Mouse (Mus musculus): Measurements from ENCODE around the gene Pold4. TPM values are rescaled to one million over a fixed set of nuclear protein-coding genes. Genes with fewer than 3 reads are reported as not detected.

The Pold4 gene
- polyA plus RNA-seq, 1 experiment: not detected

DNA sequence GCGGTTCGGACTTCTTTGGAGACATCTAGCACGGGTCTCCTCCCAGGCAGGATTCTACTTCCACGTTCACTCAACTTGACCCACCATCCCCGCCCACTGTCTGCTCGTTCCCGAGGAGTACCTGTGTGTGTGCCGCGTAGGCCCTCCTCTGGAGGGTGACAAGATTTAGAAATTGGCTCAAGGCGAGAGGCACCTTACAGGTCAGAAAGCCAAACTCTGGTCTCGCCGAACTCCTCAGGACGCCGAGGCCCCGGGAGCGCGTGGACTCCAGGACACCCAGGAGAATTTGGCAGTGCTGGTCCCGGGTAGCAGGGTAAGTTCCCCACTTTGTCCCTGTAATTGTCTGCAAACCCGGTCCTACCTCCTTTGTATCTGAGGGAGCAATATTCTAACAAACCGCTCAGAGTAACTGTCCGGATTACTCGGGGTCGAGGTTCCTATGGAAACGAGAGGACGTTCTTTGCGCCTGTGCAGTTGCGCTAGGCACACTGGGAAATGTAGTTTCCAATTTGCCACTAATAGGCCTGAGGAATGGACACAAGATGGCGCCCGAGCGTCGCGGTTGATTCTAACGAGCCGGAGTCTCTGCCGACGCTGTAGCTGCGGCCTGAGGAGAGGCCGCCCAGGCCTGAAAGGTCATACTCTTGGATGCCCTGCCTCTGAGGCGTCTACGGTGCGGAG is 25.7 kb downstream of the Pold4 start:
- 0 out of 2 replicates have a peak, but pooled peaks cover 4% of the 10 kb centered on the region for H3K4me1 ChIP-seq (ENCODE audit: control insufficient read depth, insufficient read depth, low read length)
- TF ChIP-seq CTCF (IDR thresholded peaks at IDR 0.05; ENCODE audit: insufficient read depth, low read depth, low read length) (peak; percentile 82), POLR2A (IDR thresholded peaks at IDR 0.05; ENCODE audit: insufficient read depth, low read depth, low read length) (0 out of 2 replicates have a peak, but pooled peaks have one; percentile 4)
- WGBS: under 1% methylated on average over 41 of the region's 41 CpGs
- H3K4me3 ChIP-seq (ENCODE audit: insufficient read depth, low read depth, low read length): peak overlapping the region; percentile 71
- H3K27ac ChIP-seq (ENCODE audit: insufficient read depth, low read depth, low read length): peak overlapping the region; percentile 52

DNA sequence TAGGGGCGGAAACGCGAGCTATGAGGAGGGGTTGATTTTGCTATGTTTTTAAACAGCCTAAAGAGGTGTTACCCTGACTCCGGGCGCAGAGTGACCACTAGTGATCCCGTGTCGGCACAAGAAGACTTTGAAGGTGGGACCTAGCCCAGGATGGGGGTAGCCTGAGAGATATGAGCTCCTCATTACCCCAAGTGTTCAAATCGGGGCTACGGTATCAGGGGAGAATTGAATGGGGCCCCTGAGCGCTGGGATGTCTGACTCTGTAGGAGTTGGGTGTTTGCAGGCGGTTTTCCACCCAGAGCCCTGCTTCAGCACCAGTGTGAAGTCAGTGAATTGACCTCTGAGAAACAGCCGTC is 26.2 kb downstream of the Pold4 start:
- Histone ChIP-seq H3K27ac (ENCODE audit: insufficient read depth, low read depth, low read length) (peak overlapping the region; percentile 52), H3K4me1 (ENCODE audit: control insufficient read depth, insufficient read depth, low read length) (0 out of 2 replicates have a peak, but pooled peaks cover 4% of the 10 kb centered on the region), H3K4me3 (ENCODE audit: insufficient read depth, low read depth, low read length) (peak overlapping the region; percentile 54)
- WGBS: 11% methylated on average over 12 of the region's 12 CpGs
- TF ChIP-seq CTCF (IDR thresholded peaks at IDR 0.05; ENCODE audit: insufficient read depth, low read depth, low read length): no peak
- 0 out of 2 replicates have a peak, but pooled peaks have one; percentile 25 for TF ChIP-seq POLR2A (IDR thresholded peaks at IDR 0.05; ENCODE audit: insufficient read depth, low read depth, low read length)

DNA sequence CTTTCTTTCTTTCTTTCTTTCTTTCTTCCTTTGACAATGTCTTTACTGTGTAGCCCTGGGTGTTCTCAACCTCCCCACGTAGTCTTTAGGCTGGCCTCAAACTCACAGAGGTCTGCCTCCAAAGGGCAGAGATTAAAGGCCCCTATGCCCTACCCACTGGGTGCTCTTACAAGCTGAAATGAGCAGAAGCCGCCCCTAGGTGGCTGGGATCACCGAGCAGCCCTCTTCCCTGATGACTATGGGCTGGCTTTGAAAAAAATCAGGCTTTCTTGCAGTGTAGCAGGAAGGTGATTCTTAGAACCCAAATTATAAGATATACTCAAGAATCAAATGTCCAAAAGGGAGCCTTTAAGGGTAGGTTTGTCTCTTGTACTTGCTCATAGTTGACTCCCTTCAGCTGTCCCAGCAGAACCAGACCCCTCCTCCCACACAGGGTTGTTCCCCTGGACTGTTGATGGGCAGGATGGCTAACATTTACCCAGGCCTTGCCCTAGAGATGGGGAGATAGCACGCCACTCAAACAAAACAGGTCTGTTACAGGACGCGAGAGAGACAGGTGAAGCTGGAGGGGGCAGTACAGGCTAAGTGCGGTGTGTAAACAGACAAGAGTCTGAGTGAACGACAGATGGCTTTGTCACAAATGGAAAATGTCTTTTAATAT is 29.5 kb downstream of the Pold4 start:
- 69% methylated on average over 8 of the region's 8 CpGs for WGBS
- Histone ChIP-seq H3K4me1 (ENCODE audit: control insufficient read depth, insufficient read depth, low read length) (peaks cover 16% of the 10 kb centered on the region; the same call in 1 of the 2 replicates), H3K27ac (ENCODE audit: insufficient read depth, low read depth, low read length) (no peak overlapping the region), H3K4me3 (ENCODE audit: insufficient read depth, low read depth, low read length) (no peak overlapping the region)
- TF ChIP-seq CTCF (IDR thresholded peaks at IDR 0.05; ENCODE audit: insufficient read depth, low read depth, low read length): no peak
- no peak for TF ChIP-seq POLR2A (IDR thresholded peaks at IDR 0.05; ENCODE audit: insufficient read depth, low read depth, low read length)

DNA sequence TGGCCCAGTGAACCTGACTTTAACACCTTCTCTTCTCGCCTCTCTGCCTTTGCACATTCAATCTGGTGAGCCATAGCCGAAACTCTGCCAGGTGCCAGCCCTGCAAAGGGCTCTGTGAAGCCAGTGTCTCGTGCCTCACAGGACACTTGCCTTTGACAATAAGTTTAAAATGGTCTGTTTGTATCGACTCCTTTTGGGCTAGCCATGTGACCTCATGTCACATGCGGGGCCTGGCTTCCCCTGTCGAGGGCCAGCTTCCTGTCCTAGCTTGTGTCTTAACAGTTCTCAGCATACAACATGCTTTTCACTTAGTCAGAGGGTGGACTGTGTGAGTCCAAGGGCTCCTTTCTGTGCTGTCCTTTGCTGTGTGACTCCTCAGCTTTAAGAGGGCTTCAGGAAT is 31.1 kb downstream of the Pold4 start:
- Histone ChIP-seq H3K4me1 (ENCODE audit: control insufficient read depth, insufficient read depth, low read length) (peaks cover 15% of the 10 kb centered on the region; the same call in 1 of the 2 replicates), H3K4me3 (ENCODE audit: insufficient read depth, low read depth, low read length) (no peak overlapping the region), H3K27ac (ENCODE audit: insufficient read depth, low read depth, low read length) (no peak overlapping the region)
- no peak for TF ChIP-seq CTCF (IDR thresholded peaks at IDR 0.05; ENCODE audit: insufficient read depth, low read depth, low read length)
- WGBS: 74% methylated on average over 6 of the region's 6 CpGs

DNA sequence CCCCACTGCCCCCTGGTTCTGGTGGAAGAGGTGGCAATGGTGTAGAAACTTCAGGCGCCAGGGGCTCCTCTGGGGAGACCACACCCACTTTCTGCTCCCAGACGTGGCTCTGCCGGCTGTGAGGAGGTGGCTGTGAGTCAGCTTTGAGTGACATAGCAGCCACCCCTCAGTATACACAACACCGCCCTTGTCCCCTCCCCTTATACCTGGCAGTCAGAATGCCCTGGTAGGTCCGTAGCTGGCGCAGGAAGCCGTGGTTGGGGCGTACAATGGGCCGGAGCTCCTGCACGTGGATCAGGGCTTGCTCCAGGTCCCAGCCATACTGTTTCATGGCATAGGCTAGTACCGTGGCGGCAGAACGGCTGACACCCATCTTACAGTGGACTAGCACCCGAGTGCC is 32.0 kb downstream of the Pold4 start:
- no peak for TF ChIP-seq POLR2A (IDR thresholded peaks at IDR 0.05; ENCODE audit: insufficient read depth, low read depth, low read length)
- no peak for TF ChIP-seq CTCF (IDR thresholded peaks at IDR 0.05; ENCODE audit: insufficient read depth, low read depth, low read length)
- H3K4me1 ChIP-seq (ENCODE audit: control insufficient read depth, insufficient read depth, low read length): peaks cover 16% of the 10 kb centered on the region
- 69% methylated on average over 14 of the region's 14 CpGs for WGBS
- no peak overlapping the region for H3K27ac ChIP-seq (ENCODE audit: insufficient read depth, low read depth, low read length)
- no peak overlapping the region for H3K4me3 ChIP-seq (ENCODE audit: insufficient read depth, low read depth, low read length)

DNA sequence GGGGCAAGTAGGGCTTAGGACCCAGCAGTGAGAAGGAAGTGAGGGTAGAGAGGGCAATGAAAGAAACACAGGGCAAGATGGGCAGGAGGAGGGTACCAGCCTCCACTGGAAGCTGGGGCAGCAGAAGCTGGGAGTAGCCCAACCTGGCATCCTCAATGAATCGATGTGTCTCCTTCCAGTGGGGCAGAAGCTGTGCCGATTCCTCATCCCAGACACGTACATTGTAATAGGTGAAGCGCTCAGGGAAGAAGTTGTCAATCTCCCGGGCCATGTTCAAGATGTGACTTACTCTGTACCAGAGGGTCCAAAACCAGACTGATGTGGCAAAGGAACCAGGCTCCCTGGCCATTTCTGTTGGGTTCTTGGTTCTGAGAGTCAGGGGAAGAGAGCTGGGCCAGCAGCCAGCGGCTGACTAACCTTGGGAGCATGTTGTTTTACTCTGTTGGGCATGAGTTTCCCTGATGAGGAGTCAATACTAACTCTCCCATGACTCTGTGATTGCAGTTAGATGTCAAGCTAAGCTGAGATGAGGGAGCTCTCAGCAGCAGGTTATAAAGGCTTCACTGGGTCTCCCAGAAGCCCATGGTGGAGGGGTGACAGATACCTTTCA is 32.6 kb downstream of the Pold4 start:
- Histone ChIP-seq H3K27ac (ENCODE audit: insufficient read depth, low read depth, low read length) (no peak overlapping the region), H3K4me3 (ENCODE audit: insufficient read depth, low read depth, low read length) (no peak overlapping the region), H3K4me1 (ENCODE audit: control insufficient read depth, insufficient read depth, low read length) (peaks cover 21% of the 10 kb centered on the region)
- WGBS: 91% methylated on average over 6 of the region's 6 CpGs
- no peak for TF ChIP-seq POLR2A (IDR thresholded peaks at IDR 0.05; ENCODE audit: insufficient read depth, low read depth, low read length)
- TF ChIP-seq CTCF (IDR thresholded peaks at IDR 0.05; ENCODE audit: insufficient read depth, low read depth, low read length): no peak

DNA sequence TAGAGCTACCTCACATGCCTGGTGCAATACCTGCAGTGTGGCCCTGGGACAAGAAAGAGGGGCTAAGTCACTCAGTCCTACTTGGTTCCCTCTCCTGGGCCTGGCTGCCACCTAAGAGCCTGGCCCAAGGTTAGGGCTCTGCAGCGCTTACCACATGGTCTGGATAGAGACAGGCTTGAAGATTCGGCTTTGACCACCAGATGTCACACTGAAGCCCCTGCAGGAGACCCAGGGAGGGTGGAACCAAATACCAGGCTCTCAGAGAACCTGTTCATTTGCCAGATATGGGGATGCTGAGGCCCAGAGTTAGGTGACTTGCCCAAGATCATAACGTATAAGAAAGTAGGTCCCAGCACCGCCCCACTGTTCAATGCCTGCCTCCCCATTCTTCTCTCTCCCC is 34.3 kb downstream of the Pold4 start:
- TF ChIP-seq POLR2A (IDR thresholded peaks at IDR 0.05; ENCODE audit: insufficient read depth, low read depth, low read length) (no peak), CTCF (IDR thresholded peaks at IDR 0.05; ENCODE audit: insufficient read depth, low read depth, low read length) (no peak)
- Histone ChIP-seq H3K4me1 (ENCODE audit: control insufficient read depth, insufficient read depth, low read length) (peaks cover 21% of the 10 kb centered on the region), H3K4me3 (ENCODE audit: insufficient read depth, low read depth, low read length) (no peak overlapping the region), H3K27ac (ENCODE audit: insufficient read depth, low read depth, low read length) (no peak overlapping the region)
- 74% methylated on average over 4 of the region's 4 CpGs for WGBS

DNA sequence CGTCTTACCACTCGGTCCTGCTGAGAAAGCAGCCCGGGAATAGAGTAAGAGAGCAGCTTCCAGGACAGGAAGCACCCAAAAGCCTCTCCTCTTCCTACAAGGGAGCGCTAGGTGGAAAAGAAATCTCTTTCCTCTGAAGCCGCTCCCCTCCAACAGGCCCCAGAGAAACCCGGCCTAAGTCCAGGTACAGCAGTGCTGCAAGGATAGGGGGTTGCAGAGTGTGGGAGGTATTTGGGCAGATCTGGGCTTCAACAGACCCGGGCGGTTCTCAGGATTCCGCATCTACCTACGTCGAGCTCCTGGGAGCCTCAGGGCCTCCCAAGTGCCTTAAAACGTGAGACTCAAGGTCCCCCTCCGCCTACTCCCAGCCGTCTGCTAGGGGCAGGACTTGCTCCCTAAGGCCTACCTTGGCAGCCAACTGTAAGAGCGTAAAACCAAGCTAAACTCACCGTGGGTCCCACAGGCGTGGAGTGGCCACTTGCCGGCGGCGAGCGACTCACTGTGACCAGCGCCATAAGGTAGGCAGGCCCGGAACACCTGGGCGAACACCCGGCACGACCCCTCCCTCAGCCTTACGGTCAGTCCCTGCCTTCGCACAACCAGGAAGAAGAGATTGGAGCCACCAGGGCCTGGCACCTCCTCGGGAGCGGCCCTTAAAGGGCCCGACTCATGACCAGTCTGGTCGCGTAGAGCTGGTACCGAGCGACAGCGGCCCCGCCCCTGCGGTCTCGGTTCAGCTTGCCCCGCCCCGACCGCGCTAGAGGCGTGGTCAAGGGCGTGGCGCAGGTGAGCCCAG is 37.1 kb downstream of the Pold4 start, which contains the start of gene Ssh3:
Gene Ssh3, minus strand, starts transcription at position 615 of the 796 bp plus-strand sequence.
- no peak within 1 kb of the TSS for H3K27ac ChIP-seq (ENCODE audit: insufficient read depth, low read depth, low read length)
- WGBS: 16% methylated on average over 46 of the region's 46 CpGs
- TF ChIP-seq POLR2A (IDR thresholded peaks at IDR 0.05; ENCODE audit: insufficient read depth, low read depth, low read length): no peak
- no peak for TF ChIP-seq CTCF (IDR thresholded peaks at IDR 0.05; ENCODE audit: insufficient read depth, low read depth, low read length)

More for the DNA sequence above, 37.1 kb downstream of the Pold4 start, which contains the start of gene Ssh3:
- H3K4me1 ChIP-seq (ENCODE audit: control insufficient read depth, insufficient read depth, low read length): peaks cover 15% of the 10 kb centered on the region
- H3K4me3 ChIP-seq (ENCODE audit: insufficient read depth, low read depth, low read length): peak within 1 kb of the TSS; percentile 47

Data from olfactory bulb, adult 2 months (tissue).